Mouse (Mus musculus) limb, embryonic 12.5 days (tissue): ENCODE measurements around the gene Stx8. TPM values are rescaled to one million over a fixed set of nuclear protein-coding genes. Genes with fewer than 3 reads are reported as not detected.

Experiments used
- ATAC-seq: fragments of 200-750 bp; cut with Nextera tagmentation; 2 replicates; pipeline ENCODE4 v1.8.0; 2017; ENCODE audit warnings: low read depth, moderate TSS enrichment; ENCODE audit not compliant: insufficient number of reproducible peaks, insufficient read depth, low FRiP score, low TSS enrichment
- H3K27ac ChIP-seq: fragments of 300-500 bp; sonication (generic); 2 replicates; pipeline ENCODE4 v1.5.1; 2016; ENCODE audit warnings: mild to moderate bottlenecking, moderate library complexity
- H3K27me3 ChIP-seq: fragments of 300-500 bp; sonication (generic); 2 replicates; pipeline ENCODE4 v1.6.1; 2016; ENCODE audit warnings: mild to moderate bottlenecking, moderate library complexity
- H3K36me3 ChIP-seq: fragments of 300-500 bp; sonication (generic); 2 replicates; pipeline ENCODE4 v1.6.1; 2016; ENCODE audit warnings: mild to moderate bottlenecking, moderate library complexity
- H3K4me1 ChIP-seq: fragments of 300-500 bp; sonication (generic); replicated peaks from 2 replicates; pipeline ENCODE4 v1.6.1; 2016
- H3K4me2 ChIP-seq: fragments of 300-500 bp; sonication (generic); 2 replicates; pipeline ENCODE4 v1.6.1; 2016; ENCODE audit warnings: mild to moderate bottlenecking, moderate library complexity
- H3K4me3 ChIP-seq: fragments of 300-500 bp; sonication (generic); replicated peaks from 2 replicates; pipeline ENCODE4 v1.5.1; 2016; ENCODE audit warnings: mild to moderate bottlenecking
- H3K9ac ChIP-seq: fragments of 300-500 bp; sonication (generic); replicated peaks from 2 replicates; pipeline ENCODE4 v1.6.1; 2016; ENCODE audit warnings: mild to moderate bottlenecking, moderate library complexity
- H3K9me3 ChIP-seq: fragments of 300-500 bp; sonication (generic); 2 replicates; pipeline ENCODE4 v1.6.1; 2016; ENCODE audit warnings: mild to moderate bottlenecking, moderate library complexity
- WGBS: fragments of 180-500 bp; shearing (Covaris S2); methylation state at CpG from one replicate; pipeline ENCODE4 v1.1.7; 2016; 5-methylcytosine and 5-hydroxymethylcytosine counted together
- polyA plus RNA-seq: library from polyadenylated mRNA; unstranded; fragments of >200 nt; fragmentation: Nextera tagmentation; extraction: Ambion mirVana; gene quantifications from 2 replicates; pipeline ENCODE4 v1.2.1, GENCODE M21; 2016

Stx8 gene
- polyA plus RNA-seq, 1 experiment from 2014 or later = 57.9 TPM

DNA sequence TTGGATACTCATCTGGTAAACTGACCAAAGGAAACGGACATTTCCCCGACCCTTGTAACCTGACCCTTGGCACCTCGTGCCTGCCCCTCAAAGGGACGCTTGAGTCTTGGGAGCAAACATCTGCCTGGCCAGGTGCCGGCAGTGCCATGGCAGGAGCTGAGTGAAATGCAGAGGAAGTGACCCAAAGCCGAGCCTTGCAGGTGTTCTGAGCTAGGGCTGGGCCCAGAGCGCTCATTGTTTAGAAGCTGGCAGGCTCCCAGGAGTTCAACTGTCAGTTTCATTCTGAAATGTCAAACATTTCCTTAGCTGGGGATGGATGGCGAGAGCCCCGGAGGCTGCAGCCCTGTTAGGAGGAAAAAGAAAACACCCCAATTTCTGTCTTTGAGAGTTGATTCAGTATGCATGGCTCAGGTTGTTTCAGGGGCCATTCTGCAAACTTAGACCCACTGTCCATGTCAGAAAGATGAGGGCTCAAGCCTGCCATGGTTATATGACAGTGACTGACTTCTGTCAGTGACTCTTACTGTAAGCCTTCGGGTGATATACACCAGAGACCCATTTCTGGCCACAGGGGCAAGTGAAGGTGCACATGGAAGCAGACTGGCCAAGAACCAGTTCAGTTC, 233.9 kb downstream of the Stx8 start:
- Histone ChIP-seq H3K4me1 (peaks cover 74% of the 10 kb centered on the region), H3K4me2 (no peak overlapping the region), H3K9ac (no peak overlapping the region), H3K27ac (no peak overlapping the region), H3K4me3 (no peak overlapping the region), H3K36me3 (no peaks in the 10 kb centered on the region), H3K9me3 (no peaks in the 10 kb centered on the region), H3K27me3 (no peaks in the 10 kb centered on the region)
- no peak for ATAC-seq
- 22% methylated on average over 10 of the region's 10 CpGs for WGBS

GRCm38 (mm10) chr11:68200500-68200899, 234.5 kb downstream of the Stx8 start:
- no peak overlapping the region for H3K4me2 ChIP-seq
- no peaks in the 10 kb centered on the region for H3K36me3 ChIP-seq
- H3K9me3 ChIP-seq = no peaks in the 10 kb centered on the region
- WGBS = 74% methylated on average over 4 of the region's 4 CpGs
- no peak overlapping the region for H3K9ac ChIP-seq
- H3K4me3 ChIP-seq = no peak overlapping the region
- no peaks in the 10 kb centered on the region for H3K27me3 ChIP-seq
- H3K4me1 ChIP-seq = peaks cover 68% of the 10 kb centered on the region
- ATAC-seq = no peak
- H3K27ac ChIP-seq = no peak overlapping the region

GRCm38 (mm10) chr11:68201063-68201462, 235.1 kb downstream of the Stx8 start:
- Histone ChIP-seq H3K9ac (no peak overlapping the region), H3K4me3 (no peak overlapping the region), H3K9me3 (no peaks in the 10 kb centered on the region), H3K27ac (no peak overlapping the region), H3K27me3 (no peaks in the 10 kb centered on the region), H3K4me1 (peaks cover 63% of the 10 kb centered on the region), H3K4me2 (no peak overlapping the region), H3K36me3 (no peaks in the 10 kb centered on the region)
- ATAC-seq = no peak
- WGBS = 57% methylated on average over 1 of the region's 1 CpGs

- 0 out of 2 replicates have a peak overlapping the region, but pooled peaks have one; percentile 1 for H3K27ac ChIP-seq
- peaks cover 54% of the 10 kb centered on the region for H3K4me1 ChIP-seq
- no peaks in the 10 kb centered on the region for H3K9me3 ChIP-seq
- no peaks in the 10 kb centered on the region for H3K27me3 ChIP-seq
- no peak overlapping the region; the same call in 1 of the 2 replicates for H3K9ac ChIP-seq
- no peaks in the 10 kb centered on the region for H3K36me3 ChIP-seq
- no peak for ATAC-seq
- H3K4me3 ChIP-seq = no peak overlapping the region
- H3K4me2 ChIP-seq = no peak overlapping the region
- 84% methylated on average over 10 of the region's 10 CpGs for WGBS
Observed at GRCm38 (mm10) chr11:68201811-68202459, 235.9 kb downstream of the Stx8 start.

DNA sequence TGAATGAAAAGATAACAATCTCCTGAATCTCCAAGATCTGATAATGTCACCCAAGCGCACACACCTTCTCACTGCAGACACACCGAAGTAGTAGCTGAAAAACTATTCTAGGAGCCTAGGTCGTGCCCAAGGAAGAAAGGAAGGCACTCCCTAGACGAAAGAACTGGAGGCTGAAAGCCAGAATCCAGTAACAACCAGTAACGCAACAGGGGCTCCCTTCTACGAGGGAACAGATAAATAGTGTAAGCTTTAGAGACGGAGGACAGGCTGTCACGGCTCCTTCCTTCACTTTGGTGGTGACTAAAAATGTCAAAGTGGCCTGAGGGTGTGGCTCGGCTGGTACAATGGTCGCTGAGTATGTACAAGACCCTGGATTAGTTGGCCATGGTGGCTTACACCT, 236.6 kb downstream of the Stx8 start:
- no peak overlapping the region for H3K4me3 ChIP-seq
- H3K4me1 ChIP-seq = peaks cover 48% of the 10 kb centered on the region
- no peaks in the 10 kb centered on the region for H3K27me3 ChIP-seq
- H3K36me3 ChIP-seq = no peaks in the 10 kb centered on the region
- 60% methylated on average over 10 of the region's 10 CpGs for WGBS
- H3K27ac ChIP-seq = no peak overlapping the region
- H3K9me3 ChIP-seq = no peaks in the 10 kb centered on the region
- ATAC-seq = no peak
- no peak overlapping the region for H3K9ac ChIP-seq
- no peak overlapping the region for H3K4me2 ChIP-seq

GRCm38 (mm10) chr11:68203658-68204315, 237.8 kb downstream of the Stx8 start:
- Histone ChIP-seq H3K4me2 (no peak overlapping the region), H3K4me3 (no peak overlapping the region), H3K27ac (peak overlapping the region; percentile 17; the same call in 1 of the 2 replicates), H3K4me1 (peaks cover 55% of the 10 kb centered on the region), H3K27me3 (no peaks in the 10 kb centered on the region), H3K9ac (no peak overlapping the region), H3K36me3 (no peaks in the 10 kb centered on the region), H3K9me3 (no peaks in the 10 kb centered on the region)
- WGBS = 41% methylated on average over 10 of the region's 10 CpGs
- ATAC-seq = no peak

- no peaks in the 10 kb centered on the region for H3K9me3 ChIP-seq
- ATAC-seq = no peak
- H3K4me3 ChIP-seq = no peak overlapping the region
- no peak overlapping the region for H3K9ac ChIP-seq
- H3K4me2 ChIP-seq = no peak overlapping the region
- WGBS = 71% methylated on average over 5 of the region's 5 CpGs
- peaks cover 51% of the 10 kb centered on the region for H3K4me1 ChIP-seq
- 0 out of 2 replicates have a peak overlapping the region, but pooled peaks have one; percentile 17 for H3K27ac ChIP-seq
- no peaks in the 10 kb centered on the region for H3K27me3 ChIP-seq
- no peaks in the 10 kb centered on the region for H3K36me3 ChIP-seq
Observed at GRCm38 (mm10) chr11:68204407-68204806, 238.4 kb downstream of the Stx8 start.

GRCm38 (mm10) chr11:68205572-68206229, 239.7 kb downstream of the Stx8 start:
- no peaks in the 10 kb centered on the region for H3K9me3 ChIP-seq
- H3K4me2 ChIP-seq = no peak overlapping the region
- no peaks in the 10 kb centered on the region for H3K27me3 ChIP-seq
- H3K9ac ChIP-seq = no peak overlapping the region
- H3K27ac ChIP-seq = no peak overlapping the region
- no peak overlapping the region for H3K4me3 ChIP-seq
- no peaks in the 10 kb centered on the region for H3K36me3 ChIP-seq
- peaks cover 40% of the 10 kb centered on the region for H3K4me1 ChIP-seq
- WGBS = 86% methylated on average over 10 of the region's 10 CpGs
- no peak for ATAC-seq

GRCm38 (mm10) chr11:68208023-68208422, 242.0 kb downstream of the Stx8 start:
- 88% methylated on average over 2 of the region's 2 CpGs for WGBS
- no peaks in the 10 kb centered on the region for H3K36me3 ChIP-seq
- H3K9ac ChIP-seq = no peak overlapping the region
- H3K4me1 ChIP-seq = peaks cover 45% of the 10 kb centered on the region
- no peaks in the 10 kb centered on the region for H3K9me3 ChIP-seq
- H3K27me3 ChIP-seq = no peaks in the 10 kb centered on the region; the same call in 1 of the 2 replicates
- no peak overlapping the region for H3K4me3 ChIP-seq
- no peak overlapping the region for H3K4me2 ChIP-seq
- ATAC-seq = no peak
- H3K27ac ChIP-seq = no peak overlapping the region

DNA sequence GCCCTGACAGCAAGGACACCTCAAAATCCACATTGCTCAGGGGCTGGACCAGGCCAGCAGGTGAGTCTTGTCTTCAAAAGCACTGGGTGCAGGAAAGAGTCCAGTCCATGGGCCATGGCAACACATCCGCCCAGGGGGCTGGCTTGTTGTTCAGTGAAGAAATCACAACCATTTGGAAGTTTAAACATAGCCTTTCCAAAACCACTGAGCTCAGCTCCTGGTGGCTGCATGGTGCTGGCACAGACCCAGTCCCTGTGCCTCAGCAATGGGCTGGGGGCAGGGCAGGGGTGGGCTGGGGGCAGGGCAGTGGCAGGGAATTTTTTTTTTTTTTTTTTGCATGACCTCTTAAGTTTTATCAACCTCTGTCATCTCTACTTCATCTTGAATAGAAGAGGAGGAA, 242.6 kb downstream of the Stx8 start:
- 76% methylated on average over 1 of the region's 1 CpGs for WGBS

DNA sequence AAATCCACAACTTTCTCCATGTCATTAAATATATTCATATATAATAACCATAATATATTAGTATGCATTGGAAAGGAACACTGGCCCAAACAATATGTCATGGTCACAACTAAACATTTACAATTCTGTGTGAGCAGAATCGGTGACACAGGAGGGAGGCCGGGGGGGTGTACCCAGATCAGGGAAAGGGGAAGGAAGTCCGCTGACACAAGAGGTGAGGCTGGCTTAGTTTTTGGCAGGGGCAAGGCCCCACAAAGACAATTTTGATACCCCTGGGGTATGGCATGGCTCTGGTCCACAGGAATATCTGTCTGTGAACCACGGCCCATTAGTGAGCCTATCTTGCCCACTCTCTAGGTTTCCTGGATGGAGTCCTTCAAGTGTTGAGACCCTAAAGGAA, 243.5 kb downstream of the Stx8 start:
- H3K4me1 ChIP-seq = peaks cover 47% of the 10 kb centered on the region

More for the DNA sequence above, 242.6 kb downstream of the Stx8 start:
- Histone ChIP-seq H3K27me3 (no peaks in the 10 kb centered on the region; the same call in 1 of the 2 replicates), H3K9me3 (no peaks in the 10 kb centered on the region), H3K36me3 (no peaks in the 10 kb centered on the region), H3K9ac (no peak overlapping the region), H3K4me3 (no peak overlapping the region), H3K4me1 (peaks cover 45% of the 10 kb centered on the region), H3K27ac (no peak overlapping the region), H3K4me2 (no peak overlapping the region)
- ATAC-seq = no peak

More for the DNA sequence above, 243.5 kb downstream of the Stx8 start:
- H3K4me2 ChIP-seq = no peak overlapping the region
- H3K4me3 ChIP-seq = no peak overlapping the region
- no peaks in the 10 kb centered on the region for H3K36me3 ChIP-seq
- WGBS = 92% methylated on average over 4 of the region's 4 CpGs
- H3K27ac ChIP-seq = no peak overlapping the region
- H3K27me3 ChIP-seq = no peaks in the 10 kb centered on the region; the same call in 1 of the 2 replicates
- H3K9ac ChIP-seq = no peak overlapping the region
- ATAC-seq = no peak
- H3K9me3 ChIP-seq = no peaks in the 10 kb centered on the region
